Mouse (Mus musculus): ENCODE measurements around the gene Ghitm. TPM values are rescaled to one million over a fixed set of nuclear protein-coding genes. Genes with fewer than 3 reads are reported as not detected.

The Ghitm gene
- total RNA-seq, 1 experiment, result 75.1 TPM

DNA sequence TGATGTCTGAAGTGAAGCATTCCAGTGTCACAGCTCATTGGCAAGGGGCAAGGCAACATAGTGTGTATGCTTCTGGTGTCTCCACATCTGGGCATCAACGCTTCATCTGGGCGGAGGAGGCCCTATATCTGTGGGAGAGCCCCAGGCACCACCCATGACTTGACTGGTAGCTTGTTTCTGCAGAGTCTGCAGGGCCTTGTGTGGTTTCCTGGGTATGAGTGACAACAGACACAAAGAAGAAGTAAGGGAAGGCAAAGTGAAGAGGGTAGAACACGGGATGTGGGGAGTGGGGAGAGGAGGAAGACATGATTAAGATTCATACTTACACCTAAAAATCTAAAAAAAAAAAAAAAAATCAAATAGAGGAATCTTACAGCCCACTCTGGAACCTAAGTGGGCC is 32.6 kb downstream of the Ghitm start:
- no peaks in the 10 kb centered on the region for H3K36me3 ChIP-seq (ENCODE audit: control insufficient read depth, insufficient read depth, low read length, poor library complexity, severe bottlenecking)
- in situ Hi-C loops (cut with MboI; ENCODE audit: low sequenced_read_pairs in 2 of 2, unreplicated experiment in 2 of 2), result no loop called here
- H3K4me1 ChIP-seq (ENCODE audit: control insufficient read depth in 2 of 2, insufficient read depth in 2 of 2, low read length in 2 of 2, poor library complexity in 1 of 2), result no peaks in the 10 kb centered on the region; a peak in 1 of 4 replicates
- no peaks in the 10 kb centered on the region for H3K9me3 ChIP-seq (ENCODE audit: control insufficient read depth, insufficient read depth, low read depth, low read length)
- TF ChIP-seq ZNF384 (IDR thresholded peaks at IDR 0.05; ENCODE audit: low read depth, low read length), result no peak
- TF ChIP-seq HCFC1 (IDR thresholded peaks at IDR 0.05; ENCODE audit: borderline replicate concordance, insufficient read depth, low read length), result no peak
- no peak for TF ChIP-seq MAFK (IDR thresholded peaks at IDR 0.05; ENCODE audit: insufficient read depth, low read depth, low read length)
- no peak overlapping the region for H3K9ac ChIP-seq (ENCODE audit: insufficient read depth, low read depth, low read length, poor library complexity, severe bottlenecking)
- no peak overlapping the region for H3K27ac ChIP-seq (ENCODE audit: insufficient read depth, low read depth, low read length, poor library complexity, severe bottlenecking)
- no peak overlapping the region for H3K4me3 ChIP-seq (ENCODE audit: insufficient read depth in 1 of 2, low read depth in 1 of 2, low read length in 2 of 2, poor library complexity in 1 of 2, severe bottlenecking in 1 of 2)
- no peak for DNase-seq (ENCODE audit: low read depth, low spot score)

DNA sequence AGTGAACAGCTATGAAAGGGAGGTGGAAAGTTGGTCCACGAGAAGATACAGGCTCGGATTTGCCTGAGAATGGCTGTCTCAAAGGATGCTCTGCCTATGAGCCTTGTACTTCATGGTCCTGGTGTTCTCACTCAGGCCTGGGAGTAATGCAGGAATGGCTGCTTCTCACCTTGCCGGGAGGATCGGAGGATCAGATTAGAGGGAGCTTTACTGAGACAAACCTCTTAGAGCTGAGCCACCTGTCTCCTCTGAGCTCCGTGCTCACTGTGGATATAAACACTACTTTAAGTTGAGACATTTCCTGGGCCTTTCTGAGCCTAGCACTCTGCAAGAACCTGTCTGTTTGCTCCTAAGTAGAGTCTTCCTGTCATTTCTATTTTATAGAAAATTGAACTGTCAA is 33.5 kb downstream of the Ghitm start:
- in situ Hi-C loops (cut with MboI; ENCODE audit: low sequenced_read_pairs in 2 of 2, unreplicated experiment in 2 of 2), result no loop called here
- Histone ChIP-seq H3K4me1 (ENCODE audit: control insufficient read depth in 2 of 2, insufficient read depth in 2 of 2, low read length in 2 of 2, poor library complexity in 1 of 2) (peaks cover 0 to 7% of the 10 kb centered on the region in 2 experiments; a peak in 2 of 4 replicates), H3K9ac (ENCODE audit: insufficient read depth, low read depth, low read length, poor library complexity, severe bottlenecking) (no peak overlapping the region), H3K27ac (ENCODE audit: insufficient read depth, low read depth, low read length, poor library complexity, severe bottlenecking) (no peak overlapping the region), H3K9me3 (ENCODE audit: control insufficient read depth, insufficient read depth, low read depth, low read length) (no peaks in the 10 kb centered on the region), H3K36me3 (ENCODE audit: control insufficient read depth, insufficient read depth, low read length, poor library complexity, severe bottlenecking) (no peaks in the 10 kb centered on the region), H3K4me3 (ENCODE audit: insufficient read depth in 1 of 2, low read depth in 1 of 2, low read length in 2 of 2, poor library complexity in 1 of 2, severe bottlenecking in 1 of 2) (no peak overlapping the region)
- TF ChIP-seq HCFC1 (IDR thresholded peaks at IDR 0.05; ENCODE audit: borderline replicate concordance, insufficient read depth, low read length), result no peak
- TF ChIP-seq MAFK (IDR thresholded peaks at IDR 0.05; ENCODE audit: insufficient read depth, low read depth, low read length), result no peak
- no peak for TF ChIP-seq CHD2 (IDR thresholded peaks at IDR 0.05; ENCODE audit: low read depth, low read length)
- TF ChIP-seq ZNF384 (IDR thresholded peaks at IDR 0.05; ENCODE audit: low read depth, low read length), result no peak
- no peak for TF ChIP-seq ZC3H11A (IDR thresholded peaks at IDR 0.05; ENCODE audit: borderline replicate concordance, low read depth, low read length)
- DNase-seq (ENCODE audit: low read depth, low spot score), result no peak

DNA sequence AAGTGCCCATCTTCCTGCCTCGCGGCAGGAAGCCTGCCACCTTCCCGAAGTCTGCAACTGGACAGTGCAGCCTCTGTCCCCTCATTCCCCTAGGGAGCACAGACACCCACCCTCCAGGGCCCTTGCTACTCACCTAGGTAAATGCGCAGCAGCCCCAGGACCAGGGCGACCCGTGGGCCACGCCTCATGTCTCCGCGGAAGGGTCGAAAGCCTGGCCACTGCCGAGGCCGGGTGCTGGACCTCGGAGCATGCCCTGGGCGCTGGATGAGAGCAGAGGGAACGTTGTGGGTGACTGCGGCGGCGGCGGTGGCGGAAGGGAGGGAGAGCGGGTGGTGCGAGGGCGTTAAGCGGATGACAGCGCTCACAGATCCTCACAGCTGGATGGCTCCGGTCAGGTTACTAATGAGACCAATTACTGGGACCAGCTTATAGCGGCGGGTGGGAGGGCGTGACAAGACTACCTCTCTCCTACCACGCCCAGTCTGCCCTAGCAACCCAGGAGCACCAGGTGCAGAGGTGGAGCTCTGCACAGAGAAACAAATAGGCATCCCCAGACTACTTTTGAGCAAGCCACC is 37.0 kb downstream of the Ghitm start, which contains the start of gene Cdhr1:
TSS of gene Cdhr1 (minus strand) at position 392 of the 575 bp plus-strand sequence.
- Histone ChIP-seq H3K4me3 (ENCODE audit: insufficient read depth in 1 of 2, low read depth in 1 of 2, low read length in 2 of 2, poor library complexity in 1 of 2, severe bottlenecking in 1 of 2) (peak within 1 kb of the TSS; percentile 40 to 55), H3K4me1 (ENCODE audit: control insufficient read depth in 2 of 2, insufficient read depth in 2 of 2, low read length in 2 of 2, poor library complexity in 1 of 2) (peaks cover 8 to 25% of the 10 kb centered on the region in 2 experiments), H3K27ac (ENCODE audit: insufficient read depth, low read depth, low read length, poor library complexity, severe bottlenecking) (no peak within 1 kb of the TSS), H3K9ac (ENCODE audit: insufficient read depth, low read depth, low read length, poor library complexity, severe bottlenecking) (no peak within 1 kb of the TSS), H3K9me3 (ENCODE audit: control insufficient read depth, insufficient read depth, low read depth, low read length) (no peaks in the 10 kb centered on the region), H3K36me3 (ENCODE audit: control insufficient read depth, insufficient read depth, low read length, poor library complexity, severe bottlenecking) (no peaks in the 10 kb centered on the region)
- in situ Hi-C loops (cut with MboI; ENCODE audit: low sequenced_read_pairs in 2 of 2, unreplicated experiment in 2 of 2), result no loop called here
- no peak for TF ChIP-seq ZNF384 (IDR thresholded peaks at IDR 0.05; ENCODE audit: low read depth, low read length)
- TF ChIP-seq ZC3H11A (IDR thresholded peaks at IDR 0.05; ENCODE audit: borderline replicate concordance, low read depth, low read length), result no peak
- TF ChIP-seq HCFC1 (IDR thresholded peaks at IDR 0.05; ENCODE audit: borderline replicate concordance, insufficient read depth, low read length), result no peak
- no peak for TF ChIP-seq MAFK (IDR thresholded peaks at IDR 0.05; ENCODE audit: insufficient read depth, low read depth, low read length)
- no peak for TF ChIP-seq CHD2 (IDR thresholded peaks at IDR 0.05; ENCODE audit: low read depth, low read length)
- peak; percentile 79 for DNase-seq (ENCODE audit: low read depth, low spot score)

DNA sequence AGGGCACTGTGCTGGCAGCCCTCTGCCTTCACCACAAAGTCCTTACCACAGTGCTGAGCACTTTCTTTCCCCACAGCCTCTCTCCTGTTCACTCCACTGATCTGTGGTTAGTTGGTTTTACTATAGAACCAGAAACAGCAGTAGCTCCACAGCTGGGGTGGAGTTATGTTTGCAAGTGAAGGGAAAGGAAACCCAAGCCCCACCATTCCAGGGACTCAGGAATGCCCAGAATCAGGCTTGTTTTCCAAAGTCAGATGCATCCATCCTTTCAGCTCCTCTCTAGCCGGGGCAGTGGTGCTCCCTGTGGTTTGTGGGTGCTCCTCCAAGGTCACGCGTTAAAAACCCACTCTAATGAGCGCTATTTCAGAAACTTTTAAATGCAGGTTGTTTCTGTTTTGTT is 39.5 kb downstream of the Ghitm start:
- TF ChIP-seq HCFC1 (IDR thresholded peaks at IDR 0.05; ENCODE audit: borderline replicate concordance, insufficient read depth, low read length), result no peak
- Histone ChIP-seq H3K27ac (ENCODE audit: insufficient read depth, low read depth, low read length, poor library complexity, severe bottlenecking) (no peak overlapping the region), H3K4me1 (ENCODE audit: control insufficient read depth in 2 of 2, insufficient read depth in 2 of 2, low read length in 2 of 2, poor library complexity in 1 of 2) (peaks cover 8 to 25% of the 10 kb centered on the region in 2 experiments), H3K36me3 (ENCODE audit: control insufficient read depth, insufficient read depth, low read length, poor library complexity, severe bottlenecking) (no peaks in the 10 kb centered on the region), H3K4me3 (ENCODE audit: insufficient read depth in 1 of 2, low read depth in 1 of 2, low read length in 2 of 2, poor library complexity in 1 of 2, severe bottlenecking in 1 of 2) (no peak overlapping the region), H3K9me3 (ENCODE audit: control insufficient read depth, insufficient read depth, low read depth, low read length) (no peaks in the 10 kb centered on the region), H3K9ac (ENCODE audit: insufficient read depth, low read depth, low read length, poor library complexity, severe bottlenecking) (no peak overlapping the region)
- in situ Hi-C loops (cut with MboI; ENCODE audit: low sequenced_read_pairs in 2 of 2, unreplicated experiment in 2 of 2), result no loop called here
- DNase-seq (ENCODE audit: low read depth, low spot score), result peak; percentile 29

DNA sequence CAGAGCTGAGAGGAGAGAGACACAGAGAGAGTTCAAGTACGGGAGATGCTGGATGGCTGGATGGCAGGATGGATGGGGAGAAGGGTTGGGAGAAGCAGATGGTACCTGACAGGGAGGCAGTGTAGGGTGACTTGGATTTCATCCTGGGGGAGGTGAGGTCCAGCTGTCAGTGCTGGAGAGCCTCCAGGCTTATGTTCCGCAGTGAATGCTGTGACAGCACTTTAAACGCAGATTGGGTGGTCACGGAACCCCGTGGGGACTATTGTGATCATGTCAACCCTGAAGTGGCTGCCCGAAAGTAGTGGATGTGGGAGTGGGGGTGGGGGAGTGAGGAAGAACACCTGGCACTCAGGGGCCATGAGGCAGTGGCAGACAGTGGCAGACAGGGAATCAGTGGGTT is 40.6 kb downstream of the Ghitm start:
- in situ Hi-C loops (cut with MboI; ENCODE audit: low sequenced_read_pairs in 2 of 2, unreplicated experiment in 2 of 2), result no loop called here
- no peak overlapping the region for H3K27ac ChIP-seq (ENCODE audit: insufficient read depth, low read depth, low read length, poor library complexity, severe bottlenecking)
- peaks cover 8 to 25% of the 10 kb centered on the region in 2 experiments for H3K4me1 ChIP-seq (ENCODE audit: control insufficient read depth in 2 of 2, insufficient read depth in 2 of 2, low read length in 2 of 2, poor library complexity in 1 of 2)
- H3K4me3 ChIP-seq (ENCODE audit: insufficient read depth in 1 of 2, low read depth in 1 of 2, low read length in 2 of 2, poor library complexity in 1 of 2, severe bottlenecking in 1 of 2), result no peak overlapping the region
- H3K9me3 ChIP-seq (ENCODE audit: control insufficient read depth, insufficient read depth, low read depth, low read length), result no peaks in the 10 kb centered on the region
- TF ChIP-seq ZC3H11A (IDR thresholded peaks at IDR 0.05; ENCODE audit: borderline replicate concordance, low read depth, low read length) (no peak), ZNF384 (IDR thresholded peaks at IDR 0.05; ENCODE audit: low read depth, low read length) (no peak)
- H3K36me3 ChIP-seq (ENCODE audit: control insufficient read depth, insufficient read depth, low read length, poor library complexity, severe bottlenecking), result no peaks in the 10 kb centered on the region
- no peak for DNase-seq (ENCODE audit: low read depth, low spot score)
- no peak overlapping the region for H3K9ac ChIP-seq (ENCODE audit: insufficient read depth, low read depth, low read length, poor library complexity, severe bottlenecking)
